Mouse (Mus musculus) olfactory bulb, adult 2 months (tissue): ENCODE data around the gene Plk3.

Source experiments
- CTCF ChIP-seq: fragments of 200-500 bp; IDR thresholded peaks from 2 replicates; pipeline ENCODE4 v1.5.1; 2012; ENCODE audit warnings: low read depth, mild to moderate bottlenecking, low read length, moderate library complexity; ENCODE audit not compliant: insufficient read depth
- POLR2A ChIP-seq: fragments of 200-500 bp; IDR thresholded peaks from 2 replicates; pipeline ENCODE4 v1.6.1; 2012; ENCODE audit warnings: mild to moderate bottlenecking, low read depth, low read length, moderate library complexity; ENCODE audit not compliant: insufficient read depth

DNA sequence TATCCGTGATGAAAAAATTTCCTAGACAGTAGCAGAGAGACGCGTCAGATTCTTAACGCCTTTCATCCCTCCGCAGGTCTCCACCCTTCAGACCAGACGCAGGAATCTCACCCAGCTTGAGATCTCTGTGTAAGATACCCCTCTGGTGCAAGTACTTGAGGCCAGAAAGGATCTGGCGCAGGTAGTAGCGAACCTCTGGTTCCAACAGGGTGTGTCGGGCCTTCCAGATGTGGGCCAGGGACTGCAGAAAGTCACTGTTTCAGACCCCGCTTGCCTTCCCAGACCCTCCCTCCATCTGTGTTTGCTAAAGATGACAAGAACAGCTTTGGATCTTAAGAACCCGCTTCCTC lies 994 bp downstream of the Plk3 start:
- no peak for TF ChIP-seq CTCF
- TF ChIP-seq POLR2A = no peak
